Mouse (Mus musculus): ENCODE measurements around the gene Aqp2.

The Aqp2 gene

GRCm38 (mm10) chr15:99578802-99579485, at the start of gene Aqp2:
Gene Aqp2, plus strand, starts transcription at chr15:99579055.
- in situ Hi-C loops (cut with MboI, MseI): no loop called here

- in situ Hi-C loops (cut with MboI, MseI): no loop called here
Observed at GRCm38 (mm10) chr15:99531146-99531545, 47.7 kb upstream of the Aqp2 start.

- in situ Hi-C loops (cut with MboI, MseI): no loop called here
Observed at GRCm38 (mm10) chr15:99532023-99532422, 46.8 kb upstream of the Aqp2 start.

DNA sequence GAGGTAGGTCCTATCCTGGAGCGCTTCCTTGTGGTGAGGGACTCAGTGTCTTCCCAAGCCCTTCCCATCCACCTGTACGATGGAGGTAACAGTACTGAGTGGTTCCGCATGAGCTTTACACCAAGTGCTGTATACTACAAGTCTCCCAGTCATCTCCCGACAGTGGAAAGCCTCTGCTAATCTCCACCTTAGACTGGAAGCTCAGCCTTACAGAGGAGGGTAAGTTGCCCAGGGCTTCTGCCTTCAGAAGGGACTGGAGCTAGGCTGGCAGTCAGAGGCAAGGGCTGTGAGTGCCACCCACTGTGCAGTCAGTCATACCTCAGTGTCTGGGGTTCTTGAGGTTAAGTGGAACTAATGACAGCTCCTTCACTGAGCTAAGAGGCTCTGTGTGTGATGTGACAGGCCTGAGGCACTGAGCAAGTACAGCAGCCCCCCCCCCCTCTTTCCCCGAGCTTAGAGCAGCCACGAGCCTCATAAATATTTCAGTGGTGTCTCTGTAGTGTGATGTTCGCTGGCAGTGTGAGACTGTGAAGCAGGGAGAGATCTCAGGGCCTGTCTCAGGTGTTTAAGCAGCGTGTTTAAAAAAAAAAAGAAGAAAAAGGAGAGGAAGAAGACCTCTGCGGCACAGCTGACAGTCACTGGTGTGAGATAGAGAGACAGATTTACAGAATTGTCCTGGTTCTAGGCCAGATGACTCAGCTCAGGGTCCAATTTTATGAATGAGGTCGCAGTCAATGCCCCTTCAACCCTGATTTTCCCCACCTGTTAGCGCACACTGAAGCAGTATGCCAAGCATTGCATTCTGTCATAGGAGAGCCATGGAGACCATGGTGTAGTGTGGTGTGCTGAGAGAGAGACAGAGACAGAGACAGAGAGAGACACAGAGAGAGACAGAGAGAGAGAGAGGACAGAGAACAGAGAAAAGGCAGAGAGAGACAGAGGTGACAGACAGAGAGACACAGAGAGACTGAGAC, 41.7 kb upstream of the Aqp2 start:
- in situ Hi-C loops (cut with MboI, MseI): no loop called here

- in situ Hi-C loops (cut with MboI, MseI): no loop called here
Observed at GRCm38 (mm10) chr15:99539891-99540290, 39.0 kb upstream of the Aqp2 start.

DNA sequence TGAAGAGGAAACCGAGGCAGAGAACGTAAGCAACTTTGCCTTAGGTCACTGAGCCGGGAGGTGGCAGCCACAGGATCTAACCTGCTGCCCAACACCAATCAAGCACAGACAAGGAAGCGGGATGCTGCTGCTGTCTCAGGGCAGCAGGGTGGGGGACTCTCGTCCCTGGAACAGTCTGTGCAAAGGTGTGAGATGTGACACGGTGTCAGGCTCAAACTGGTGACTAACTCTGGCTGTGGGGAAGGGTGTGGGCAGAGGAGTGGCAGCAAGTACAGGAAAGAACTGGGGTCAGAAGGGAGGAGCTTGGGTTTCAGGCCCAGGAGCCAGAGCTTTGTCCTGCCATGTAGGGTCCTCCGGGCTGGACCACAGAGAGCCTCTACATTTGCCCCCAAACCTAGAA, 34.8 kb upstream of the Aqp2 start:
- in situ Hi-C loops (cut with MboI, MseI): no loop called here

DNA sequence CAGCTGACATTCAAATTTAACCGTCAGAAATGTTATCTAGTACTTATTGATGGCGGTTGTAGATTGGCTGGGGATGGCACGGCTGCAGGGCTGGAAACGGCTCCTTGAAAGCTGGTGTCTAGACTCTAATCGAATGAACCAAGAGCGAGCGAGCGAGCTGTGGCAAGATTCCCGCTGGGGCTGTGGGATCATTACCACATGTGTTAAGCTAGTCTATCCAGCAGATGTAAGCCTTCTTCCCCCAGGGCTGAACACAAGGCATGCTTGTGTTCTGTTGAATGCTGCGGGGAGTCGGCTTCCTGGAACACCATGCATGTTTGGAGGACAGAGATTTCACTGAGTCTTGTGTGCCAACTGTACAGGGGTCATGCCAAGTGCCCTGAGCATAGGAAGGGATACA, 32.3 kb upstream of the Aqp2 start:
- in situ Hi-C loops (cut with MboI, MseI): no loop called here

DNA sequence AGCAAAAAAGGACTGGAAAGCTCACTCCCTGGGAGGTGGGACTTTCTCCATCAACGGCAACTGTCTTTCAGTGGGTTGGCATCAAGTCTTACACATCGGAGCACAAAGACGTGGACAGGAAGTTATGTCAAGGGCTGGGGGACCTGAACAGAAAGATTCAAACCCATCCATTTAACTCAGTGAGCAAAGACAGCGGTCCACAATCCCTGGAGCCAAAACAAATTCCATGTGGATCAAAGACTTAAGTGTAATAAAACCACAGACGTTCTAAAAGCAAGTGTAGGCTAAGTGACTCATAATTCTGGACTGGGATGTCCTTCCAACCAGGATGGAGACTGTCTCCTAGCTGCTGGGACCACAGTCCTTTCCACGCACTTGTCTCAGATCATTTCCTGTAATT, 31.1 kb upstream of the Aqp2 start:
- in situ Hi-C loops (cut with MboI, MseI): no loop called here

GRCm38 (mm10) chr15:99549901-99550300, 29.0 kb upstream of the Aqp2 start:
- in situ Hi-C loops (cut with MboI, MseI): no loop called here

DNA sequence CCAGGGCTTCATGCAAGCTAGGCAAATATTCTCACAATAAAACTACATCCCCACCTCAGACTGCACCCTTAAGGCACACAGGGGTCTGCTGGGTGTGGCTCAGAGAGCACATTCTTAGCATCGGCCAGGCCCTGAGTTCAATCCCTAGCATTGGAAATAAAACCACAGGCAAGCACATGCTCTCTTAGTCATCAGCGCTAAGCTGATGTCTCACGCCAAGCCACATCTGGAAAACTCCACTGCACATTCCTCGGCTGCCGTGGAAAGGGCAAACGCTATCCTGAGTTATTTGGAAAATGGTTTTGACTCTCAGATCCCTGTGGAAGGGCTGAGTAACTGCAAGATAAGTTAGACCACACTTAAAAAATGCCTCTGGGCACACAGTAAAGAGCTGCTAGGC, 25.1 kb upstream of the Aqp2 start:
- in situ Hi-C loops (cut with MboI, MseI): no loop called here

- in situ Hi-C loops (cut with MboI, MseI): no loop called here
Observed at GRCm38 (mm10) chr15:99558947-99559346, 19.9 kb upstream of the Aqp2 start.

DNA sequence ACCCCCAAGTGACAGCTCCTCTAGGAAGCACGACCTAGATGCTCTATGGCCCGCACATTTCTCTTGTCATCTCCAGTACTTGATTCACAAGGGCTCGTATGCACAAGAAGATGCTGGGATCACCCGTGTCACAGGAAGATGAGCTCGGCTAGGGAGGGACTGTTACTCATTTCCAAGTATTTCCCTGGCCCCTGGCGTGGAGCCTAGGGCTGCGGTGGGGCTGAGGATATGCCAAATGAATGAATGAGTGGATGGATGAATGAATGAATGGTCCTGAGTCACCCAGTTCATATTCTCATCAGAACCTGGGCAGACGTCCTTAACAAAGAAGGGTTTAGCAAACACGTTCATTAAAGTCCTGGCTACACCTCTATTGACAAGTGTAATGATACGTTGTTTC, 18.6 kb upstream of the Aqp2 start:
- in situ Hi-C loops (cut with MboI, MseI): no loop called here

DNA sequence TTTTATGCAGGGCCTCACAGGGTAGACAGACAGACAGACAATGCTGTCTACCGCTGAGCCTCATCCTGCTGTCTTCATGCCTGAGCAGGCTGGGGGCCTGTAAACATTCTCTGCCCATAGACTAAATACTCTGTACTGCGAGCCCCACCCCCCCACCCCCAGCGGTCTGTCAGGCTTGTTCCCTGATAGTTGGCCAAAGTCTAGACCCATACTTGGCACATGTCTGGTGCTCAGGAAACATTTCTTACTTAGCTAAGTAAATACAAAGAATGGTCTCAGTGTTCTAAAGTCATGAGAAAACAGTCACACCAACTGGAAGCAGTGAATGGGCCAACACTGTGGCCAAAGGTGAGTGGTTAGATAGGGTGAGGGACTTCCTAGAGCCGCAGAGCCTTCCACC, 11.5 kb upstream of the Aqp2 start:
- in situ Hi-C loops (cut with MboI, MseI): no loop called here

DNA sequence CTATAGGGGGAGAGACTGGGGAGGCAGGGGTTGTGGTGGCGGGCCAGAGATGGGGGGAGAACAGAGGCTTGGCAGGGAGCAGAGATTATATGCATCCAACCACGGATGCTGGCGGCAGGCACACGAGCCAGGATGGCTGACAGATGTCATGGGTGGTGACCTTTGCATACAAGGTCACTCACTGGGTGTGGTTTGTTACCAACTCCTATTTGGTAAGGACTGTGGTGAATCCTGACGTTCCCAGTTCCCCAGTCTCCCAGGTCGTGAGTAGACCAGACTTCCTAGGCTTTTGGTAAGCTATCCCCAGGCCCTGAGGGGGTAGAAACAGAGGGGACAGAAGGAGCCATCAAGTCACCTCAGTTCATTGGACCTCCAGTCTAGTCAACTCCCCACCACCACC, 10.2 kb upstream of the Aqp2 start:
- in situ Hi-C loops (cut with MboI, MseI): no loop called here

DNA sequence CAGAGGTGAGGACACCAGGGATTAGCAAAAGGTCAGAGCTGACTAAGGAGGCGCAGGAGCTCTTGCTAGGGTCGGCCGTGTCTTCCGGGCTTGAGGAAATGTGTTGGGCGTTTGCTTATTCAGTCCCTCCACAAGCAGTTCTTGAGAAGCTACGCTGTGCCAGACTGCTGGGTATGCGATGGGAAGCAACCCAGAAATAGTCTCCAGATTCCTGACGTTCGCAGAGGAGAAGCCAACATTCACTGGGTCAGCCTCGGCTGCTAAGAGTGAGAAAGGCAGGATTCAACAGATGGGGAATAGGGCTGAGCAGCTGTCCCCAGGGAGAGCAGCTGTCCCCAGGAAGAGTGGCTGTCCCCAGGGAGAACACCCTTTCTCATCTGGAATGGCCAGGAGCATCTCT, 9.7 kb upstream of the Aqp2 start:
- in situ Hi-C loops (cut with MboI, MseI): no loop called here

GRCm38 (mm10) chr15:99583463-99584344, 4.8 kb downstream of the Aqp2 start:
- in situ Hi-C loops (cut with MboI, MseI): no loop called here

DNA sequence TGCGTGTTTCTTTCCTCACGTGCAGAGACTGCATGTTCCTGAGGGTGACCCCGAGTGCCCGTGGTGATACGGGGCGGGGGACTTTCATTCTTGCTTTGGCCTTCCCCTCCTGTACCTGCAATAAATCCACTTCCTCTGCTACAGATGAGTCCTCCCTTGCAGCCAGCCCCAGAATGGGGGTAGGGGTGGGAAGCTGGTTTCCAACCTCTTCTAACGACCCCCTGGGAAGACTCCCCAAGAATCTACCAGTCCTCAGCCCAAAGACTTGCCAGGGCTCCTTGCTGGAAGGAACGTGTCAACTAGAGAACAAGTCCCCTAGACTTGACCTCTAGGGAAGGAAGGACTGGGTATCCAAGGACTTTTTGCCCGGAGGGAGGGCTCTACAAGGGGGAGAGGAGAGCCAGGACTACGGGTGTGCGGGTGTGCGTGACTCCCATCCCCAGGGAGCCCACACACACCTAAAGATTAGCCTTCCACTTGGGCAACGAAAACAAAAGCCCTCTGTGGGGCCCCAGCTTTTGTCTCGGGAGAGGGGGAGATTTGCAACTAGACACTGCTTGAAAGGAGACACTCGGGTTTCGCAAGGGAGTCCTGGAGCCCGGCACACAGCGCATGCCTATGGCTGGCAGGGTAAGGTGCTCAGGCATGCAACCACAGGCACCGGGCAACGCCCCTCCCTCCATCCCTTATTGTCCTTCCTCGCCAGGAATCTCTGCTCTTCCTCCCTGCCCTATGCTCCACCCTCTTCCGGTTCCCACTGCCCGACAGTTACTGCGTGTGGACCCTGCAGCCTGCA, 5.8 kb downstream of the Aqp2 start:
- in situ Hi-C loops (cut with MboI, MseI): no loop called here

DNA sequence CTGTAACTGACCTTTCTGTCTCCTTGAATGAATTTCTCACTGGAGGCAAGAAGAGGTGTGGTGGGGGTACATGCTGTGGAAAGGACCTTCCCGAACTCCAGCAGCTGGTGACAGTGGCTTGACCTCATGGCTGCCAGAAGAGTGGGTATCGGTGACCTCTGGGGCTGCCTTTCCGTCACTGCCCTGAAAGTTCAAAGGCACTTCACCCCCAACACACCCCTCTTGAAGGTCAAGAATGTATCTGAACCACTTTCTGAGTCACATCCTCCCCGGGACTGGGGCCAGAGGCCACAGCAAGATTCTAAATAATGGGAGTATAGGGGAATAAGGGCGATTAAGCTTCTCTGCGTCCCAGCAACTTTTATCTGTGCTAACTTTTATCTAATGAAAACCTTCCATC, 6.9 kb downstream of the Aqp2 start:
- in situ Hi-C loops (cut with MboI, MseI): no loop called here

DNA sequence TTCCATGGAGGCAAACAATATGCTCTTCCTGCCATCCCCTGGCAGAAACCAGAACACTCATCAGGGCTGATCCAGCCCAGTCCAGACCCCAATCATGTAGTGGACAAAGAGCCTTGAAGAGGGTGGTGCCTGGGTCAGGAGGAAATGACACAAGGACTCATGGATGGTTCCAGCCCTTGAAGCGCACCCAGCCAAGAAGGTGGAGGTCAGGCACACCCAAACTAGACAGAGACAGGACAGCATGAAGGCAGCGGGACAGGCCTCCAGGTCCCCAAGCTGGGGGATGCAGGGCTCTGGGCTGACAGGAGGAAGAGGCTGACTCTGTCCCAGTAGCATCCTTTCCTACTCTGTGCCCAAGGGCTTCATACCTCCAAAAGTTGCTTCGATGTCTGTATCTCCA, 7.7 kb downstream of the Aqp2 start:
- in situ Hi-C loops (cut with MboI, MseI): no loop called here

- in situ Hi-C loops (cut with MboI, MseI): no loop called here
Observed at GRCm38 (mm10) chr15:99589237-99589636, 10.4 kb downstream of the Aqp2 start.

DNA sequence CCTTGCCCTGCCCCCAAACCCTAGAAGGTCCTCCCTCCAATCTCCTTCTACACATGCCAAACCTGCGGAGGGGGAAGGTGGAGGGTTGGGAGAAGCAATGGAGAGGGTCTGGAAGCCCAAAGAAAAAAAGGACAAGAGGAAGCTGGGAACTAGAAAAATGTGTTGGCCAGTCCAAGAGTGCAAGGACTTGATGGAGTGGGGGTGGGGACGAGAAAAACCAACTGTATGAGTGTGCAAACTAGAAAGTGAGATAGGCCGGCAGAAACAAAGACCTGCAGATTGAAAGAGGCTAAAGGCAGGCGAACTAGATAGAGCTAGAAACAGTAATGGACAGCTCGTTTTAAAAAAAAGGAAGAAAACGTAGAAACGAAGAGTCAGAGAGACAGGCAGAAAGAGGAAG, 10.8 kb downstream of the Aqp2 start:
- in situ Hi-C loops (cut with MboI, MseI): no loop called here
